Comparison of ENCODE assay signal across 24 mouse cellular contexts in genomic region chr6:82284494-82284893, GRCm38 (mm10).
"Had no signal": no experiment of that assay in that cellular context is flagged by ENCODE, and none has a peak within 500 bp of the region (broad histone marks: within the 10 kb centered on the region; RNA-seq: fewer than 3 reads in every experiment).

No protein-coding gene starts in this region.

- H3K4me1 ChIP-seq: heart, embryonic 10.5 days; heart, embryonic 12.5 days; hindbrain, embryonic 10.5 days; intestine, embryonic 15.5 days; limb, embryonic 13.5 days; limb, embryonic 15.5 days had no signal

- H3K9ac ChIP-seq: heart, embryonic 12.5 days; hindbrain, embryonic 13.5 days; intestine, embryonic 15.5 days; limb, embryonic 13.5 days; limb, embryonic 15.5 days had no signal

- H3K27ac ChIP-seq: gastrocnemius, adult 2 months; heart, embryonic 10.5 days; hindbrain, embryonic 10.5 days; intestine, embryonic 15.5 days; layer of hippocampus, adult 2 months; limb, embryonic 13.5 days; limb, embryonic 15.5 days had no signal

- H3K4me3 ChIP-seq: gastrocnemius, adult 2 months; heart, embryonic 10.5 days; heart, embryonic 12.5 days; hindbrain, embryonic 10.5 days; hindbrain, embryonic 13.5 days; hindbrain, embryonic 15.5 days; intestine, embryonic 15.5 days; layer of hippocampus, adult 2 months; limb, embryonic 13.5 days; limb, embryonic 15.5 days had no signal

- H3K27me3 ChIP-seq: heart, embryonic 12.5 days; hindbrain, embryonic 13.5 days; hindbrain, embryonic 15.5 days; intestine, embryonic 15.5 days; limb, embryonic 13.5 days; limb, embryonic 15.5 days had no signal

- H3K9me3 ChIP-seq: heart, embryonic 10.5 days; heart, embryonic 12.5 days; hindbrain, embryonic 10.5 days; hindbrain, embryonic 13.5 days; hindbrain, embryonic 15.5 days; intestine, embryonic 15.5 days; limb, embryonic 13.5 days; limb, embryonic 15.5 days had no signal

- DNase-seq: gastrocnemius, adult 2 months; gastrocnemius, postnatal 10 days; gastrocnemius, postnatal 25 days; heart, adult 18-20 months; heart, postnatal 10 days; heart, postnatal 4 days; kidney, adult 18-20 months; kidney, adult 8-10 months; kidney, postnatal 10 days; kidney, postnatal 25 days; kidney, postnatal 4 days; layer of hippocampus, postnatal 36 days; left cerebral cortex, postnatal 4 days had no signal

- H3K4me2 ChIP-seq: heart, embryonic 12.5 days; hindbrain, embryonic 13.5 days; intestine, embryonic 15.5 days; limb, embryonic 13.5 days; limb, embryonic 15.5 days had no signal

- H3K36me3 ChIP-seq: heart, embryonic 10.5 days; heart, embryonic 12.5 days; hindbrain, embryonic 10.5 days; hindbrain, embryonic 13.5 days; hindbrain, embryonic 15.5 days; intestine, embryonic 15.5 days; limb, embryonic 13.5 days; limb, embryonic 15.5 days had no signal

- ATAC-seq: inflammation-experienced regulatory T-cells, adult 6 months; intestine, embryonic 15.5 days; intestine, postnatal 0 days had no signal
